Mouse (Mus musculus) heart, postnatal 10 days (tissue): Measurements from ENCODE around the gene Top2a. TPM values are rescaled to one million over a fixed set of nuclear protein-coding genes. Genes with fewer than 3 reads are reported as not detected.

ENCODE experiments used
- DNase-seq, 2 experiments: peaks; one replicate each; pipeline ENCODE4 v3.0.0; 2021
- intact Hi-C: fragments of 180-260 bp; cut with DNase I; formaldehyde crosslinking; loops from one replicate; pipeline ENCODE4 v1.15.1; 2025
- total RNA-seq, 2 experiments: library from RNA; stranded (reverse); gene quantifications; 2 replicates each; pipeline ENCODE4 v1.2.3; 2021

The Top2a gene
- total RNA-seq, 2 experiments from 2014 or later, result 53.3 to 57.0 TPM

DNA sequence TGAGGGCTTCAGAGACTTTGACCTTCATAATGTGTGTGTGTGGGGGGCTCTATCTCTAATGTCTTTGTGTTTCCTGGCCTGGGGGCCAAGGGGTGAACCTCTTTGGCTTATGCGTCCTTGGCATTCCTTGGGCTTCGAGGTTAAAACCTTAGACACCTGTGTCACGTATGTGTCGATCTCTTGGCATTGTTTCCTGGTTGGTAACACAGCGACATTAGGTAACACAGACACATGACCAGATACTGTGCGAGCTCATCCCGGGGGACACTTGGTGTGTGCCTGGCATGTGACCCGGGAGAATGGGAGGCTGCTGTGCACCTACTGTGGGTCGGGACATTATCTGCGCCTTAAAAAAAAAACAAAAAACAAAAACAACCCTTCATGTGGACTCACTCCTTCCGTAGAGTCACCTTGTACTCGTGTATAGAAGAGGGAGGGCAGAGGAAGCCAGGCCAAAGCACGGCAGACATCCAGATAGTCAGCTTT is 70.1 kb downstream of the Top2a start:
- intact Hi-C loops, result loop anchor here (2.0 kb wide), 1 partner anchor 13 kb away; no protein-coding TSS in a partner anchor
- DNase-seq, result no peak

DNA sequence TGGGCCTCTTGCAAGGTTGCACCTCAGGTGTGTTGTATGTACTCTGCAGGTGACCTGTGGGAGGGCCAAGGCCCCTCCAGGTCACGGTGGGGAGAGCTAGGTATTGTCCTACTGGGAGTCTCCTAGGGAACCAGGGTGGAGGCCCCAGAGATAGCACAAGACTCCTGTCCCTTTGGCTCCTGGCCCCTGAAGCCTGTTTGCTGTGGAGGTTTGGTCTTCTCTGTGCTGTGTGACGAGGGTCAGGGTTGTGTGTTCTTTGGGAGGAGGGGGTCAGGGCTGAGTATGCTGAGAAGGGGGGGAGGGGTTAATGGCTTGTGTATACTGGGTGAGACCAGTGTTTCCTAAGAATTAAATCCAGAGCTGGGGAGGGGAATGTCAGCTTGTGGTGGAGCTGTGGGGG is 70.6 kb downstream of the Top2a start:
- DNase-seq, result peak in 1 of 2 experiments; percentile 14

DNA sequence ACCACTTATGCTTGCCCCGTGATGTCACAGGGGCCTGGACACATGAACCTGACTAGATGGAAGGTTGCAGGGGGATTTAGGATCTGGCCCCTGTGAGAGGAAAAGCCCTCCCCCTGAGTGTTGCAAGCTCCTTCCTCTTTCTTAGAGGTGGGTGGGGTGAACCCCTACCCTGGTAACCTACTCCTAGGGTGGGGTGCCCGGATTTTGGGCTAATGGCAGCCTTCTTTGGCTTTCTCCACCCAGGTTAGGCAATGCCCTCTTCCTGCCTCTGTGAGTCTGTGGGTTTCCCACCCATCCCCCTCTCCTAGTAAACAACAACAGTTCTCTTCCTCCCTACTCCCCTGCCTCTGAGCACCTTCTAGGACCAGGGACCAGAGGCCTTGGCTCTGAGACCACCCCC is 71.3 kb downstream of the Top2a start:
- intact Hi-C loops, result no loop called here
- DNase-seq, result no peak

More for the DNA sequence above, 70.6 kb downstream of the Top2a start:
- intact Hi-C loops, result no loop called here

DNA sequence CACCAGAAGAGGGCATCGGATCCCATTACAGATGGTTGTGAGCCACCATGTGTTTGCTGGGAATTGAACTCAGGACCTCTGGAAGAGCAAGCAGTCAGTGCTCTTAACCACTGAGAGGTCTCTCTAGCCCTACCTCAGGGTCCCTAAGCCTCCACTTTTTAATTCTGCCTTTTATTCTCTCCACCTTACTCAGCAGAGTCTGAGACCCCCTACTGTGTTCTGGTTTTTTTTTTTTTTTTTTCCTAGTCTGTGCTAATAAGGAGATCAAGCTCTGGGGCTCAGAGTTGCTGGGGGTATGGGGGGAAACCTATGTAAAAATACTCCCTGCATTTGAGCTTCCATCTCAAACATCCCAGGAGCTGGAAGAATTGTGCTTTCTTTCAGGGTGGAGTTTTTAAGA is 71.9 kb downstream of the Top2a start:
- no peak for DNase-seq
- intact Hi-C loops, result no loop called here

DNA sequence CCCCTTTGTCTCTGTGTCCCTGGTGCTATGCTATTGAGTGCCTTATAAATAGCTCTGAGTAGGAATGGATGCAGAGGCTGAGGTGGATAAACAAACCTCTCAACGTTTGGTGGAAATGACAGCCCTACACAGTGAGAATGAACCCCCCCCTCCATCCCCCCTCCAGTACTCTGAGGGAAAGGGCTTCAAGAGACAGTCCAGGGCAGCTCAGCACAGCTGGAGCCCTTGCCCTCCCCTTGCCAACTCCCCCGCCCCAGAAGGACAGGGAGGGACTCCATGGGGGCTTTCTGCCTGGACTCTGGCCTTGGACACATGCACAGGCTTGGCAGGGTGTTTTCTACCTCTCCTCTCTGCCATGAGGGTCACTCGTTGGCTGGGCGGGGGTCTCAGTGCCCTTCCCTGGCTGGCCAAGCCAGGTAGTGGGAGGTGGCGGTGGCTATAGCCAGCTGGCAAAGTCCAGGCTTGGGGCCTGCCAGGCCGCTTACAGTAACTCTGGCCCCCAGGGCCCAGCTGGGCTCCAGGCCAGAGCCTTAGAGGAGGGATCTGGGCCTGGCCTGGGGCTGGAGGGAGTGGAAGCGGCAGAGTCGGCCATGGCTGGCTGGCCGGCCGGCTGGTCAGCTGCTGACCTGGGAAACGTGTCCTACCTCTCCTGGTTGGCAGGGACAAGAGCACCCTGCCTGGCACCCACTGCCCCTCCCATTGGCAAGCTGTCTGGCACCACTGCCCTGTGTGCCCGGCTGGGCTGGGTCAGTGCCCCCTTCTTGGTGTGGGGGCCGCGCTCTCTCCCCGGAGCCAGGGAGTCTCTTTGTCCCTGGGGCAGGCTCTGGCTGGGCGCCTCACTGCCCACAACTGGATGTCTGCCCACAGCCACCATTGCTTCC is 72.7 kb downstream of the Top2a start:
- DNase-seq, result peak; percentile 96 to 97
- intact Hi-C loops, result no loop called here

DNA sequence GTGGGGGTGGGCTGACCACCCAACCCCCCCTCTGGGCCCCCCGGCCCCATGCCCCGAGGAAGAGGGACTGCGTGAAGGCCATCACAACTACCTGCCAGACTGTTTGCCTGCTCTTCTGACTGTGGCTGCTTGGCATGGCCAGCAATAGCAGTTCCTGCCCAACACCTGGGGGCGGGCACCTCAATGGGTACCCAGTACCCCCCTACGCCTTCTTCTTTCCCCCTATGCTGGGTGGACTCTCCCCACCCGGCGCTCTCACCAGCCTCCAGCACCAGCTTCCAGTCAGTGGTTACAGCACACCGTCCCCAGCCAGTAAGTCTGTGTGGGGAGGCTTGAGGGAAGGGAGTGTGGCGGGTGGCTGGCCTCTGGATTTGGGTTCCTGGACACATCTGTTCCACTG is 73.5 kb downstream of the Top2a start:
- intact Hi-C loops, result no loop called here
- DNase-seq, result peak in 1 of 2 experiments; percentile 32

DNA sequence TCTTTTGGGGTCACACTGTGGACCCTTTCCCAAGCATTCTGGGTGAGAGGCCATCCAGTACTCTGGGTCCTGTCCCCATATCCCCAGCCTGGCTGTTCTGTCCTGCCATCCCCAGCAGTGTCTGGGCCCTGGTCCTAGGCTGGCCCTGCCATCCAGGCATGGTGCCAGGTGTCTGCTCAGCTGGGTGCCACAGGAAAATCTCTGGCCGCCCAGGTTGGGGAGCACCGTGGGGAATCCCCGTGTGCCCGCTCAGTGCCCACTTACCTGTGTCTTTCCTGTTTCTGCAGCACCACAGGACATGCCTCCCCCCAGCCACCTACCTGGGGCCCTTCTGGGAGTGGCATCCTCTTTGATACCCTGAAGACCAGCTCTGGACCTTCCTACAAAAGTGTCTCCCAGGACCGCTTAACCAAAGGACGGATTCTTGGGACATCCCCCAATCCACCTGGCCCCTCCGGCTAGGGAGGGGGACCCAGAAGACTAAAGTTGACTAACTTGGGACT is 74.0 kb downstream of the Top2a start:
- intact Hi-C loops, result no loop called here
- DNase-seq, result peak; percentile 72 to 74

DNA sequence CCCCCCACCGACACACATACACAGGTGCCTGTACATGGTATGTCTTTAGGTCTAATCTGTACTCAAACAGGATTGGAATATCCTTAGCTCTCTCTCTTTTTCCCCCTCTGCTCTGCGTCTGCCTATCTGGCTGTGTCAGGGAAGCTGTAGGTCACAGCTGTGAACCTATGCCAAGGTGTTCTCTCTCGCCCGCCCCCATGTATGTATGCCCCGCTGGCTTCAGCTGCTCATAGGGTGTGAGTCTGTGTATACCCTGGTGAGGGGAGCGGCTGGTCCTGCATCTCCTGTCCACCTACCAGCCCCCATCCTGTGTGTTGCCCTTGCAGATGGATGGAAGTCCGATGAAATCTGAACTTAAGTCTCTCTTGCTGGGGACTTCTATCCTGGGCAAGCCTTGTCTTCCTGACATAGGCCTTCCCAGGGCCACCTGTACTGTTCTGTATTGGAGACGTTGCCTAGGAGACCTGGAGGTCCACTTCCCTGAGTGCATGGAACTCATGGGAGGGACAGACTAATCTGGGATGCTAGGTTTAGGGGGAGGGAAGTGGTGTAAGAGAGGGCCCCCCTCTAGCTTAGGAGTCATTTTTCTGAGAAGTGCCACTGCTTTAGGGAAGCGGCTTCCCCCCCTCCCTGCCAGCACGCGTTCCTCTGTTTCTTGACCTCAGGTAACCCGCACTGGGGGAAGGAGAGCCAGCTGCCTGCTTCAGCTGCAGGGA is 74.6 kb downstream of the Top2a start:
- intact Hi-C loops, result no loop called here
- DNase-seq, result no peak

DNA sequence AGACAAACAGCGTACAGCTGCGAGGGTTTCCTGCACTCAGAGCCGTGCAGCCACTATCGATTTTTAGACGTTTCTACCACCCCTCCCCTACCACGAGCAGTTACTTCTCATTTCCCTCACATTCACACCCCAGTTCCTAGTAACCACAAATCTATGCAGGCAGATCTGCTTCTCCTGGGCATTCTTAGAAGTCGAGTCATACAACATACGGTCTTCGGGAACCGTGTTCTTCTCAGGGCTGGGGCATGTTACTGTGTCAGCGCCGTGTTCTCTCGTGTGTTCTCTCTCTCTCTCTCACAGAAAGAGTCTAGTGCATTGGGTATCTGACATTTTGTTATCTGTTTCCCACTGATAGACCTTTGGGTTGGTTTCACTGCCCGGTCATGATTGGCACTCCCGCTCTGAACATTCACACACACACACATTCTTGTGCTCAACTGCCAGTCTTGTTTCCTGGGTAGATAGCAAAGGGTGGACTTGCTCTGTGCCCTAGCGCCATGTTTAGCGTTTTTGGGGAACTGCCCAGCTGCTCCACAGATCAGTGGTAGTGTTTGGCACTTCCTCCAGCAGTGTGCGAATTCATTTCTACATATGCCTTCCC is 75.9 kb downstream of the Top2a start:
- DNase-seq, result peak in 1 of 2 experiments; percentile 35
- intact Hi-C loops, result no loop called here

DNA sequence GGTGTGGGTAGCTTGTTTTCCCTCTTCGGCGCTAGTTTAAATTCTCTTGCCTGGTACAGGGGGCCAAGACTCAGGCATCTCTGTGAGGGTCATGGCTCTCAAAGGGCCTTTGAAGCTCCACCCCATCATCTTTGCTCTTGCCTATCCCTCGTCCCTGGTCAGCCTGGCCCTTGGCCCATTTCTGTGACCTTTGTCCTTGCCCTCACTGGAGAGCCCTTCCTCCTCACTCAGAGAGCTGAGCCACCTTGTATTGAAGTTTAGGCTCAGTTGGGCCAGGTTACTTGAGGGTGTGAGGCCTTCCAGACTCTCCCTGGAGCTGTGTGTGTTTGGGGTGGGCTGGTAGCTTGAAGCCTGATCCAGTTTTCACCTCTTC is 78.4 kb downstream of the Top2a start:
- intact Hi-C loops, result no loop called here
- no peak for DNase-seq

DNA sequence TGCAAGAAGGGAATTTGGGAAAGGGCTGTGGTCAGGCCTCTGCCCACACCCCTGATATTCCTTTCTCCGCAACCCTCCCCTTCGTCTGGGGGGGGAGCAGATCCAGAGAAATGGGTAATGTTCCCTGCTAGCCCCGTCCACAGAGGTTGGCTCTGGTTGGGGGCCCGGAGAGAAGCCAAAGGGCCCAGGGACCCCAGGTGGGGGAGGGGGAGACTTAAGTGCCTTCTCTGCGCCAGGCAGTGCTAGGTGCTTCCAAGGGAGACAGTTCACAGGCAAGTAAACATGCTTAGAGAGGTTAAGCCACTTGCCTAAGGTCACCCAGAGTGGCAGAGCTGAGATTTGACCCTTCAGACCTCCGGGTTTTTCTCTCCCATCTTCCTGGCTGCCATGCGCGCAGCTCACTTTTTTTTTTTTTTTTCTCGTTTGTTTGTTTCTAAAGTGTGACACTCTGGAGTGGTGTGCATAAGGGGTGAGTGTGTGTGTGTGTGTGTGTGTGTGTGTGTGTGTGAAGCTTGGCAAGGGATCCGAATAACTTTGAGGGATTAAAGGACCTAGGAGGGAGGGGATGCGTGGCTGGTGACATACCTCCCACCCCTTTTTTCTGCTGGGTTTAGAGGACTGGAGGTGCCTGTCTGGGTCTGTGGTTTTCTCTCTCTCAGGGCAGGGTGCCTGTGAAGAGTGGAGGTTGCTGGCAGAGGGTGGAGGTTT is 78.9 kb downstream of the Top2a start:
- intact Hi-C loops, result no loop called here
- peak in 1 of 2 experiments; percentile 4 for DNase-seq

DNA sequence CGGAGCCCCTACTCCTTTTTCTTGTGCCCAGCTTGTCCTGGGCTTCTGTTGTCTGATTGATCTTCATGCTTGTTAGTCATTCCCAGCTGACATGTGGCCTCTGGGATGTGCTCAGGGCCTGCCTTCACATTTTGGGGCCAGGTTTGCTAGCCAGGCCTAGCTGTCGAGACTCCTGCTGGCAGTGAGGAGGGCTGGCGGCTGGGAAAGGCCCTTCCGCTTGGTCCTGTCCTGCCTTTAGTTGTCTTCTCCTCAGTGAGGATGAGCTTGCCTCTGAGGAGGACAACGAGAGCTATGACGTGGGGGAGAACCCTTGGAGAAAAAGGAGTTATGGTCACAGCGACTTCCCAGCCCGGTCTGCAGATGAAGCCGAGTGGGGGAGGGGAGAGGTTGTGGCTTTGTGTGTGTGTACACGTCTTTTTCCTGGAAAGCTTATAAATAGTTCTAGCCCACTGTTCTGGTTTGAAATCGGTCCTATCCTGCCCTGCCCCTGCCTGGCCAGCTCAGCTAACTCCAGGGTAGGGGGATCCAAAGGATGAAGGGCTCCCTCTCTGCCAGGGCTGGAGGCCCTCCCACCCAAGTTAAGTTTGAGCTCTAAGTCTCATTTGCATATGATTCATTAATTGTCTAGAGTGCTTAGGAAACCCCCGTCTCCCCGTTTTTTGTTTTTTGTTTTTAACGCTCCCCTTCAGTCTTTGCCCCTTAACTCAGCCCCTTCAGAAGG is 80.1 kb downstream of the Top2a start:
- intact Hi-C loops, result no loop called here

More for the DNA sequence above, 80.1 kb downstream of the Top2a start:
- peak; percentile 61 to 72 for DNase-seq

Other genes starting within 250 kb of the Top2a start
- 10 to 100 TPM; 31.1 to 32.7 TPM for gene Nr1d1, start 248.9 kb downstream of the Top2a start, total RNA-seq
- 10 to 100 TPM; 70.3 to 83.4 TPM for gene Msl1, start 228.7 kb downstream of the Top2a start, total RNA-seq
- 10 to 100 TPM; 29.0 to 29.7 TPM for gene Casc3, start 219.3 kb downstream of the Top2a start, total RNA-seq
- under 1 TPM; 0.79 to 0.87 TPM for gene Rapgefl1, start 187.4 kb downstream of the Top2a start, total RNA-seq
- gene Wipf2, start 160.6 kb downstream of the Top2a start, total RNA-seq, result 10 to 100 TPM; 12.4 to 13.0 TPM
- gene Cdc6, start 116.4 kb downstream of the Top2a start, total RNA-seq, result 1 to 10 TPM; 3.3 to 3.6 TPM
- 10 to 100 TPM; 31.9 to 33.0 TPM for gene Rara, start 96.4 kb downstream of the Top2a start, total RNA-seq
- 1 to 10 TPM; 1.3 to 2.0 TPM for gene Gjd3, start 41.2 kb downstream of the Top2a start, total RNA-seq
- 100 to 1,000 TPM; 192 to 218 TPM for gene Igfbp4, start 17.1 kb upstream of the Top2a start, total RNA-seq
- under 1 TPM; 0.12 TPM for gene Tns4, start 65.1 kb upstream of the Top2a start, total RNA-seq
- gene Ccr7, start 130.9 kb upstream of the Top2a start, total RNA-seq, result under 1 TPM; 0.42 to 0.62 TPM
- 10 to 100 TPM; 68.3 to 76.9 TPM for gene Smarce1, start 206.8 kb upstream of the Top2a start, total RNA-seq
- 10 to 100 TPM; 12.6 to 18.9 TPM for gene Krt222, start 219.9 kb upstream of the Top2a start, total RNA-seq